Mouse (Mus musculus): ENCODE measurements at regions not wholly inside any gene's neighbourhood (a gene's known extent, or its start where the extent isn't known, plus 50 kb on each side); places are given as distances from the start of the nearest gene placed in this dataset.
A peak's percentile ranks its signal among the peaks of the same experiment; 100 is the strongest.

- Histone ChIP-seq H3K4me3 (no peak overlapping the region), H3K27me3 (no peaks in the 10 kb centered on the region), H3K9ac (no peak overlapping the region), H3K27ac (no peak overlapping the region), H3K9me3 (no peaks in the 10 kb centered on the region; the same call in 1 of the 2 replicates), H3K4me2 (no peak overlapping the region), H3K4me1 (no peaks in the 10 kb centered on the region), H3K36me3 (no peaks in the 10 kb centered on the region)
- no peak for ATAC-seq (ENCODE audit: insufficient number of reproducible peaks, low FRiP score, low TSS enrichment, low read depth)
- 78% methylated on average over 4 of the region's 4 CpGs for WGBS
Measured at GRCm38 (mm10) chr13:28898900-28899299, 54.6 kb downstream of the Sox4 start.

- peaks cover 6% of the 10 kb centered on the region; the same call in 1 of the 2 replicates for H3K27me3 ChIP-seq
- no peak overlapping the region for H3K4me2 ChIP-seq
- H3K36me3 ChIP-seq, result no peaks in the 10 kb centered on the region
- ATAC-seq (ENCODE audit: insufficient number of reproducible peaks, low FRiP score, low TSS enrichment, low read depth), result no peak
- no peak overlapping the region for H3K4me3 ChIP-seq
- H3K9ac ChIP-seq, result no peak overlapping the region
- H3K27ac ChIP-seq, result no peak overlapping the region
- WGBS, result 86% methylated on average over 6 of the region's 6 CpGs
- no peaks in the 10 kb centered on the region for H3K4me1 ChIP-seq
- H3K9me3 ChIP-seq, result no peaks in the 10 kb centered on the region; the same call in 1 of the 2 replicates
Measured at GRCm38 (mm10) chr13:28892896-28893295, 60.6 kb downstream of the Sox4 start.

- no peaks in the 10 kb centered on the region for H3K9me3 ChIP-seq
- no peak for ATAC-seq (ENCODE audit: insufficient number of reproducible peaks, low FRiP score, low TSS enrichment, low read depth)
- H3K4me2 ChIP-seq, result 0 out of 2 replicates have a peak overlapping the region, but pooled peaks have one; percentile 10
- no peak overlapping the region for H3K27ac ChIP-seq
- no peak overlapping the region for H3K9ac ChIP-seq
- H3K27me3 ChIP-seq, result peaks cover 21% of the 10 kb centered on the region
- no peaks in the 10 kb centered on the region for H3K36me3 ChIP-seq
- 19% methylated on average over 13 of the region's 13 CpGs for WGBS
- H3K4me3 ChIP-seq, result no peak overlapping the region
- peaks cover 23% of the 10 kb centered on the region for H3K4me1 ChIP-seq
Measured at GRCm38 (mm10) chr13:28887098-28887497, 66.4 kb downstream of the Sox4 start.

GRCm38 (mm10) chr13:28886691-28887090 lies 66.8 kb downstream of the Sox4 start:
- Histone ChIP-seq H3K9me3 (no peaks in the 10 kb centered on the region), H3K36me3 (no peaks in the 10 kb centered on the region), H3K27me3 (peaks cover 21% of the 10 kb centered on the region), H3K27ac (no peak overlapping the region), H3K4me3 (no peak overlapping the region), H3K4me1 (peaks cover 26% of the 10 kb centered on the region), H3K4me2 (0 out of 2 replicates have a peak overlapping the region, but pooled peaks have one; percentile 10), H3K9ac (no peak overlapping the region)
- 12% methylated on average over 11 of the region's 11 CpGs for WGBS
- no peak for ATAC-seq (ENCODE audit: insufficient number of reproducible peaks, low FRiP score, low TSS enrichment, low read depth)

- WGBS, result under 1% methylated on average over 29 of the region's 30 CpGs
- Histone ChIP-seq H3K27me3 (peaks cover 21% of the 10 kb centered on the region), H3K4me3 (peak overlapping the region; percentile 55)
Measured at GRCm38 (mm10) chr13:28885083-28886037, 68.2 kb downstream of the Sox4 start.

GRCm38 (mm10) chr13:28884191-28884820 lies 69.2 kb downstream of the Sox4 start:
- H3K4me2 ChIP-seq, result peak overlapping the region; percentile 65
- no peaks in the 10 kb centered on the region for H3K9me3 ChIP-seq
- H3K9ac ChIP-seq, result peak overlapping the region; percentile 53
- H3K4me3 ChIP-seq, result peak overlapping the region; percentile 55
- H3K4me1 ChIP-seq, result peaks cover 32% of the 10 kb centered on the region
- H3K27me3 ChIP-seq, result peaks cover 21% of the 10 kb centered on the region
- ATAC-seq (ENCODE audit: insufficient number of reproducible peaks, low FRiP score, low TSS enrichment, low read depth), result no peak
- H3K36me3 ChIP-seq, result no peaks in the 10 kb centered on the region
- WGBS, result under 1% methylated on average over 26 of the region's 26 CpGs
- no peak overlapping the region for H3K27ac ChIP-seq

More at GRCm38 (mm10) chr13:28885083-28886037, 68.2 kb downstream of the Sox4 start:
- H3K36me3 ChIP-seq, result no peaks in the 10 kb centered on the region
- peak overlapping the region; percentile 53 for H3K9ac ChIP-seq
- H3K4me2 ChIP-seq, result peak overlapping the region; percentile 65
- no peak overlapping the region for H3K27ac ChIP-seq
- peaks cover 32% of the 10 kb centered on the region for H3K4me1 ChIP-seq
- ATAC-seq (ENCODE audit: insufficient number of reproducible peaks, low FRiP score, low TSS enrichment, low read depth), result no peak
- no peaks in the 10 kb centered on the region for H3K9me3 ChIP-seq

- H3K4me2 ChIP-seq, result peak overlapping the region; percentile 65
- WGBS, result 28% methylated on average over 8 of the region's 8 CpGs
- H3K4me1 ChIP-seq, result peaks cover 36% of the 10 kb centered on the region
- ATAC-seq (ENCODE audit: insufficient number of reproducible peaks, low FRiP score, low TSS enrichment, low read depth), result no peak
- H3K9ac ChIP-seq, result no peak overlapping the region
- H3K36me3 ChIP-seq, result no peaks in the 10 kb centered on the region
- peaks cover 20% of the 10 kb centered on the region for H3K27me3 ChIP-seq
- H3K27ac ChIP-seq, result no peak overlapping the region
- H3K9me3 ChIP-seq, result no peaks in the 10 kb centered on the region
- H3K4me3 ChIP-seq, result peak overlapping the region; percentile 55
Measured at GRCm38 (mm10) chr13:28883398-28883797, 70.1 kb downstream of the Sox4 start.

- Histone ChIP-seq H3K4me2 (no peak overlapping the region), H3K9me3 (no peaks in the 10 kb centered on the region), H3K4me1 (peaks cover 26% of the 10 kb centered on the region), H3K9ac (no peak overlapping the region), H3K27me3 (peaks cover 2% of the 10 kb centered on the region; the same call in 1 of the 2 replicates), H3K4me3 (no peak overlapping the region), H3K27ac (no peak overlapping the region), H3K36me3 (no peaks in the 10 kb centered on the region)
- ATAC-seq (ENCODE audit: insufficient number of reproducible peaks, low FRiP score, low TSS enrichment, low read depth), result no peak
- WGBS, result 55% methylated on average over 6 of the region's 6 CpGs
Measured at GRCm38 (mm10) chr13:28880888-28881287, 72.6 kb downstream of the Sox4 start.

- Histone ChIP-seq H3K9ac (no peak overlapping the region), H3K4me3 (no peak overlapping the region), H3K27ac (no peak overlapping the region), H3K27me3 (no peaks in the 10 kb centered on the region), H3K9me3 (no peaks in the 10 kb centered on the region), H3K36me3 (no peaks in the 10 kb centered on the region), H3K4me1 (peaks cover 24% of the 10 kb centered on the region), H3K4me2 (no peak overlapping the region)
- no peak for ATAC-seq (ENCODE audit: insufficient number of reproducible peaks, low FRiP score, low TSS enrichment, low read depth)
- whole genome bisulfite sequencing, result 57% methylated on average over 3 of the region's 3 CpGs
Measured at GRCm38 (mm10) chr13:28878692-28879091, 74.8 kb downstream of the Sox4 start.

- ATAC-seq (ENCODE audit: insufficient number of reproducible peaks, low FRiP score, low TSS enrichment, low read depth), result no peak
- Histone ChIP-seq H3K9ac (no peak overlapping the region), H3K4me1 (peaks cover 17% of the 10 kb centered on the region), H3K27me3 (no peaks in the 10 kb centered on the region), H3K9me3 (no peaks in the 10 kb centered on the region), H3K4me2 (no peak overlapping the region), H3K4me3 (no peak overlapping the region), H3K36me3 (no peaks in the 10 kb centered on the region), H3K27ac (no peak overlapping the region)
- 80% methylated on average over 4 of the region's 4 CpGs for WGBS
Measured at GRCm38 (mm10) chr13:28876771-28877170, 76.7 kb downstream of the Sox4 start.

- peaks cover 4% of the 10 kb centered on the region; the same call in 1 of the 2 replicates for H3K36me3 ChIP-seq
- no peak overlapping the region for H3K27ac ChIP-seq
- H3K4me1 ChIP-seq, result peaks cover 18% of the 10 kb centered on the region; the same call in 1 of the 2 replicates
- H3K4me3 ChIP-seq, result no peak overlapping the region
- H3K4me2 ChIP-seq, result no peak overlapping the region
- no peak overlapping the region for H3K9ac ChIP-seq
- H3K9me3 ChIP-seq, result no peaks in the 10 kb centered on the region
- WGBS, result 93% methylated on average over 4 of the region's 4 CpGs
- no peaks in the 10 kb centered on the region for H3K27me3 ChIP-seq
- ATAC-seq (ENCODE audit: insufficient number of reproducible peaks, low FRiP score, low TSS enrichment, low read depth), result no peak
Measured at GRCm38 (mm10) chr13:28870681-28871080, 82.8 kb downstream of the Sox4 start.

- WGBS, result 38% methylated on average over 5 of the region's 5 CpGs
- no peak for ATAC-seq (ENCODE audit: insufficient number of reproducible peaks, low FRiP score, low TSS enrichment, low read depth)
- H3K36me3 ChIP-seq, result peaks cover 13% of the 10 kb centered on the region
Measured at GRCm38 (mm10) chr13:28867210-28867609, 86.3 kb downstream of the Sox4 start.

More at GRCm38 (mm10) chr13:28867210-28867609, 86.3 kb downstream of the Sox4 start:
- H3K27ac ChIP-seq, result no peak overlapping the region
- H3K9ac ChIP-seq, result no peak overlapping the region
- H3K27me3 ChIP-seq, result no peaks in the 10 kb centered on the region
- no peak overlapping the region for H3K4me3 ChIP-seq
- no peaks in the 10 kb centered on the region for H3K9me3 ChIP-seq
- H3K4me1 ChIP-seq, result peaks cover 12% of the 10 kb centered on the region; the same call in 1 of the 2 replicates
- H3K4me2 ChIP-seq, result no peak overlapping the region

All from limb, embryonic 15.5 days (tissue).